Mouse (Mus musculus): Measurements from ENCODE around the gene Pmpca. TPM values are rescaled to one million over a fixed set of nuclear protein-coding genes. Genes with fewer than 3 reads are reported as not detected.
"Not testable (repeated sequence)": the region's sequence is repeated elsewhere in the genome, so short reads cannot be mapped to it uniquely, and the experiment has no call there.

Pmpca gene
- polyA plus RNA-seq, 1 experiment from 2014 or later = 144 TPM

GRCm38 (mm10) chr2:26380871-26381270 lies 8.3 kb upstream of the Pmpca start:
- Histone ChIP-seq H3K4me1 (peaks cover 10% of the 10 kb centered on the region), H3K36me3 (replicated peaks) (peaks cover 75% of the 10 kb centered on the region), H3K4me3 (peak overlapping the region; percentile 87), H3K27ac (replicated peaks) (peak overlapping the region; percentile 82)
- DNase-seq (ENCODE audit: low spot score); H3K27me3 ChIP-seq (replicated peaks; ENCODE audit: low read depth, poor library complexity, severe bottlenecking); H3K9me3 ChIP-seq: not testable (repeated sequence)
- WGBS = 40% methylated on average over 6 of the region's 6 CpGs

- H3K27ac ChIP-seq (replicated peaks) = no peak overlapping the region
- peak overlapping the region; percentile 98 for H3K4me3 ChIP-seq
- no peaks in the 10 kb centered on the region for H3K27me3 ChIP-seq (replicated peaks; ENCODE audit: low read depth, poor library complexity, severe bottlenecking)
- H3K9me3 ChIP-seq = no peaks in the 10 kb centered on the region
- peaks cover 80% of the 10 kb centered on the region for H3K36me3 ChIP-seq (replicated peaks)
- H3K4me1 ChIP-seq = peaks cover 24% of the 10 kb centered on the region
- WGBS = 92% methylated on average over 3 of the region's 3 CpGs
- DNase-seq (ENCODE audit: low spot score) = no peak
Measured at GRCm38 (mm10) chr2:26387713-26388112, 1.4 kb upstream of the Pmpca start.

- H3K9me3 ChIP-seq = no peaks in the 10 kb centered on the region
- DNase-seq (ENCODE audit: low spot score) = peak; percentile 55
- under 1% methylated on average over 45 of the region's 45 CpGs for WGBS
- H3K4me3 ChIP-seq = peak overlapping the region; percentile 98
- peak overlapping the region; percentile 91 for H3K27ac ChIP-seq (replicated peaks)
- no peaks in the 10 kb centered on the region for H3K27me3 ChIP-seq (replicated peaks; ENCODE audit: low read depth, poor library complexity, severe bottlenecking)
- peaks cover 80% of the 10 kb centered on the region for H3K36me3 ChIP-seq (replicated peaks)
- peaks cover 24% of the 10 kb centered on the region for H3K4me1 ChIP-seq
Measured at GRCm38 (mm10) chr2:26388682-26389153, 421 bp upstream of the Pmpca start.

GRCm38 (mm10) chr2:26390954-26391353 lies 1.8 kb downstream of the Pmpca start:
- no peaks in the 10 kb centered on the region for H3K9me3 ChIP-seq
- peaks cover 80% of the 10 kb centered on the region for H3K36me3 ChIP-seq (replicated peaks)
- no peak overlapping the region for H3K27ac ChIP-seq (replicated peaks)
- H3K4me1 ChIP-seq = peaks cover 24% of the 10 kb centered on the region
- WGBS = 89% methylated on average over 3 of the region's 3 CpGs
- no peak overlapping the region for H3K4me3 ChIP-seq
- no peaks in the 10 kb centered on the region for H3K27me3 ChIP-seq (replicated peaks; ENCODE audit: low read depth, poor library complexity, severe bottlenecking)
- no peak for DNase-seq (ENCODE audit: low spot score)

- Histone ChIP-seq H3K27ac (replicated peaks) (no peak overlapping the region), H3K27me3 (replicated peaks; ENCODE audit: low read depth, poor library complexity, severe bottlenecking) (no peaks in the 10 kb centered on the region), H3K36me3 (replicated peaks) (peaks cover 80% of the 10 kb centered on the region), H3K9me3 (no peaks in the 10 kb centered on the region), H3K4me1 (peaks cover 24% of the 10 kb centered on the region), H3K4me3 (no peak overlapping the region)
- 92% methylated on average over 6 of the region's 6 CpGs for WGBS
- no peak for DNase-seq (ENCODE audit: low spot score)
Measured at GRCm38 (mm10) chr2:26391617-26392016, 2.5 kb downstream of the Pmpca start.

GRCm38 (mm10) chr2:26398978-26399377 lies 9.8 kb downstream of the Pmpca start:
- H3K27me3 ChIP-seq (replicated peaks; ENCODE audit: low read depth, poor library complexity, severe bottlenecking) = no peaks in the 10 kb centered on the region
- H3K4me3 ChIP-seq = peak overlapping the region; percentile 3; the same call in 1 of the 2 replicates
- H3K36me3 ChIP-seq (replicated peaks) = peaks cover 96% of the 10 kb centered on the region
- 92% methylated on average over 8 of the region's 8 CpGs for WGBS
- H3K4me1 ChIP-seq = no peaks in the 10 kb centered on the region
- DNase-seq (ENCODE audit: low spot score) = no peak
- no peak overlapping the region for H3K27ac ChIP-seq (replicated peaks)
- no peaks in the 10 kb centered on the region for H3K9me3 ChIP-seq

- H3K4me1 ChIP-seq = peaks cover 3% of the 10 kb centered on the region; the same call in 1 of the 2 replicates
- DNase-seq (ENCODE audit: low spot score) = no peak
- H3K27ac ChIP-seq (replicated peaks) = no peak overlapping the region
- no peaks in the 10 kb centered on the region for H3K27me3 ChIP-seq (replicated peaks; ENCODE audit: low read depth, poor library complexity, severe bottlenecking)
- 91% methylated on average over 5 of the region's 5 CpGs for WGBS
- H3K4me3 ChIP-seq = no peak overlapping the region
- H3K9me3 ChIP-seq = no peaks in the 10 kb centered on the region
- H3K36me3 ChIP-seq (replicated peaks) = peaks cover 92% of the 10 kb centered on the region
Measured at GRCm38 (mm10) chr2:26399647-26400046, 10.5 kb downstream of the Pmpca start.

- no peaks in the 10 kb centered on the region for H3K27me3 ChIP-seq (replicated peaks; ENCODE audit: low read depth, poor library complexity, severe bottlenecking)
- no peak overlapping the region for H3K4me3 ChIP-seq
- no peaks in the 10 kb centered on the region for H3K9me3 ChIP-seq
- peaks cover 7% of the 10 kb centered on the region for H3K4me1 ChIP-seq
- no peak overlapping the region for H3K27ac ChIP-seq (replicated peaks)
- no peak for DNase-seq (ENCODE audit: low spot score)
- peaks cover 92% of the 10 kb centered on the region for H3K36me3 ChIP-seq (replicated peaks)
- WGBS = 91% methylated on average over 5 of the region's 5 CpGs
Measured at GRCm38 (mm10) chr2:26400296-26400695, 11.2 kb downstream of the Pmpca start.

GRCm38 (mm10) chr2:26401023-26401422 lies 11.9 kb downstream of the Pmpca start:
- Histone ChIP-seq H3K27ac (replicated peaks) (no peak overlapping the region), H3K36me3 (replicated peaks) (peaks cover 92% of the 10 kb centered on the region), H3K4me1 (peaks cover 14% of the 10 kb centered on the region), H3K27me3 (replicated peaks; ENCODE audit: low read depth, poor library complexity, severe bottlenecking) (no peaks in the 10 kb centered on the region), H3K9me3 (no peaks in the 10 kb centered on the region), H3K4me3 (no peak overlapping the region)
- WGBS = 87% methylated on average over 4 of the region's 4 CpGs
- no peak for DNase-seq (ENCODE audit: low spot score)

GRCm38 (mm10) chr2:26402265-26402664 lies 13.1 kb downstream of the Pmpca start:
- Histone ChIP-seq H3K27ac (replicated peaks) (no peak overlapping the region), H3K9me3 (no peaks in the 10 kb centered on the region), H3K36me3 (replicated peaks) (peaks cover 92% of the 10 kb centered on the region), H3K4me1 (peaks cover 27% of the 10 kb centered on the region), H3K4me3 (no peak overlapping the region), H3K27me3 (replicated peaks; ENCODE audit: low read depth, poor library complexity, severe bottlenecking) (no peaks in the 10 kb centered on the region)
- WGBS = 94% methylated on average over 1 of the region's 1 CpGs
- no peak for DNase-seq (ENCODE audit: low spot score)

GRCm38 (mm10) chr2:26403306-26403705 lies 14.2 kb downstream of the Pmpca start:
- 79% methylated on average over 8 of the region's 8 CpGs for WGBS
- Histone ChIP-seq H3K4me1 (peaks cover 37% of the 10 kb centered on the region), H3K36me3 (replicated peaks) (peaks cover 86% of the 10 kb centered on the region), H3K9me3 (no peaks in the 10 kb centered on the region), H3K4me3 (no peak overlapping the region), H3K27me3 (replicated peaks; ENCODE audit: low read depth, poor library complexity, severe bottlenecking) (no peaks in the 10 kb centered on the region), H3K27ac (replicated peaks) (no peak overlapping the region)
- no peak for DNase-seq (ENCODE audit: low spot score)

GRCm38 (mm10) chr2:26408515-26409356 lies 19.6 kb downstream of the Pmpca start, which contains the start of gene Inpp5e:
Inpp5e (minus strand) TSS chr2:26409203.
- WGBS = 1% methylated on average over 57 of the region's 57 CpGs
- Histone ChIP-seq H3K9me3 (no peaks in the 10 kb centered on the region), H3K4me3 (peak within 1 kb of the TSS; percentile 89), H3K27me3 (replicated peaks; ENCODE audit: low read depth, poor library complexity, severe bottlenecking) (no peaks in the 10 kb centered on the region), H3K36me3 (replicated peaks) (peaks cover 78% of the 10 kb centered on the region), H3K27ac (replicated peaks) (peak within 1 kb of the TSS; percentile 94), H3K4me1 (peaks cover 47% of the 10 kb centered on the region)
- peak; percentile 98 for DNase-seq (ENCODE audit: low spot score)

- WGBS = 58% methylated on average over 3 of the region's 3 CpGs
- Histone ChIP-seq H3K36me3 (replicated peaks) (peaks cover 83% of the 10 kb centered on the region), H3K27ac (replicated peaks) (peak overlapping the region; percentile 94)
Measured at GRCm38 (mm10) chr2:26409362-26409761, 20.2 kb downstream of the Pmpca start.

More at GRCm38 (mm10) chr2:26409362-26409761, 20.2 kb downstream of the Pmpca start:
- DNase-seq (ENCODE audit: low spot score) = no peak
- Histone ChIP-seq H3K4me3 (peak overlapping the region; percentile 89), H3K27me3 (replicated peaks; ENCODE audit: low read depth, poor library complexity, severe bottlenecking) (no peaks in the 10 kb centered on the region), H3K4me1 (peaks cover 47% of the 10 kb centered on the region), H3K9me3 (no peaks in the 10 kb centered on the region)

Measured in embryonic facial prominence, embryonic 10.5 days (tissue).